17 mouse cellular contexts compared by ENCODE assay signal in the genomic region with DNA sequence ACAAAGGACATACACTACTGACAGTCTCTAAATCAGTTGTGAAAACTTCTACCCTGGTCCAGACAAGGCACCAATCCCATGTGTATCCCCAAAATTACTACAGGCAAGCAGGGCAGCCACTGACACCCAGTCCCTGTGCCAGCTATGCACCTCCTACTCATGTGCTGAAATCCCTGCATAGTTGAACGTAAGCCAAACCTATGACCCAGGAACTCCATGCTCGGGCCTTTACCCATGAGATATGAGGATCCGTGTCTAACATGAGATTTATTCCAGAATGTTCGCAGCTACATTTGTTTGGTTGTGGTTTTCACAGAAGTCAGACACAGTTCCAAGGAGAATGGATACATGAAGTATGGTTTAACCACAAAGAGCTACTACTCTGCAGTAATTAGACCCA. TPM values are rescaled to one million over a fixed set of nuclear protein-coding genes. Genes with fewer than 3 reads are reported as not detected.
DNase-seq lines count a peak whose midpoint lies in the region; ATAC-seq and TF ChIP-seq lines count a peak whose summit lies in the region.
"Had no signal": no experiment of that assay in that cellular context is flagged by ENCODE, and none has a peak within 500 bp of the region (broad histone marks: within the 10 kb centered on the region; RNA-seq: fewer than 3 reads in every experiment).

No protein-coding gene starts in this region.

- peak overlapping the region; percentile 24; the same call in 1 of the 2 replicates for H3K27ac ChIP-seq in embryonic facial prominence, embryonic 12.5 days
- no peak overlapping the region for H3K27ac ChIP-seq in embryonic facial prominence, embryonic 10.5 days (replicated peaks)
- no peak overlapping the region for H3K27ac ChIP-seq in heart, embryonic 12.5 days (ENCODE audit: poor library complexity, severe bottlenecking)
- no peak overlapping the region for H3K27ac ChIP-seq in lung, postnatal 0 days (ENCODE audit: low read length)
- H3K27ac ChIP-seq: limb, embryonic 13.5 days; midbrain, embryonic 15.5 days; neural tube, embryonic 15.5 days had no signal

- WGBS in embryonic facial prominence, embryonic 12.5 days = 65% methylated on average over 4 of the region's 4 CpGs
- 91% methylated on average over 4 of the region's 4 CpGs for WGBS in embryonic facial prominence, embryonic 10.5 days
- 52% methylated on average over 4 of the region's 4 CpGs for WGBS in heart, embryonic 12.5 days
- 51% methylated on average over 4 of the region's 4 CpGs for WGBS in lung, postnatal 0 days

- intact Hi-C loops in heart, postnatal 10 days (cut with DNase I) = no loop called here

- no peaks in the 10 kb centered on the region for H3K9me3 ChIP-seq in embryonic facial prominence, embryonic 12.5 days
- H3K9me3 ChIP-seq in embryonic facial prominence, embryonic 10.5 days = no peaks in the 10 kb centered on the region
- no peaks in the 10 kb centered on the region for H3K9me3 ChIP-seq in heart, embryonic 12.5 days (replicated peaks)
- H3K9me3 ChIP-seq in lung, postnatal 0 days (ENCODE audit: low read length) = no peaks in the 10 kb centered on the region
- H3K9me3 ChIP-seq: limb, embryonic 13.5 days; midbrain, embryonic 15.5 days; neural tube, embryonic 15.5 days had no signal

- H3K9ac ChIP-seq in embryonic facial prominence, embryonic 12.5 days = no peak overlapping the region
- no peak overlapping the region for H3K9ac ChIP-seq in heart, embryonic 12.5 days
- H3K9ac ChIP-seq in lung, postnatal 0 days (replicated peaks; ENCODE audit: low read depth) = no peak overlapping the region
- H3K9ac ChIP-seq: limb, embryonic 13.5 days; midbrain, embryonic 15.5 days; neural tube, embryonic 15.5 days had no signal

- H3K4me2 ChIP-seq in embryonic facial prominence, embryonic 12.5 days (replicated peaks) = no peak overlapping the region
- no peak overlapping the region for H3K4me2 ChIP-seq in heart, embryonic 12.5 days
- no peak overlapping the region for H3K4me2 ChIP-seq in lung, postnatal 0 days (replicated peaks; ENCODE audit: low read depth, low read length)
- H3K4me2 ChIP-seq: limb, embryonic 13.5 days; midbrain, embryonic 15.5 days; neural tube, embryonic 15.5 days had no signal

- H3K36me3 ChIP-seq in embryonic facial prominence, embryonic 12.5 days = no peaks in the 10 kb centered on the region
- no peaks in the 10 kb centered on the region for H3K36me3 ChIP-seq in embryonic facial prominence, embryonic 10.5 days (replicated peaks)
- no peaks in the 10 kb centered on the region for H3K36me3 ChIP-seq in heart, embryonic 12.5 days
- no peaks in the 10 kb centered on the region for H3K36me3 ChIP-seq in lung, postnatal 0 days (ENCODE audit: insufficient read depth, low read length)
- H3K36me3 ChIP-seq: G1E; limb, embryonic 13.5 days; midbrain, embryonic 15.5 days; neural tube, embryonic 15.5 days had no signal

- no peak overlapping the region for H3K4me3 ChIP-seq in embryonic facial prominence, embryonic 12.5 days
- no peak overlapping the region for H3K4me3 ChIP-seq in embryonic facial prominence, embryonic 10.5 days
- H3K4me3 ChIP-seq in heart, embryonic 12.5 days = no peak overlapping the region
- H3K4me3 ChIP-seq in lung, postnatal 0 days (ENCODE audit: low read depth, low read length) = no peak overlapping the region
- H3K4me3 ChIP-seq: limb, embryonic 13.5 days; midbrain, embryonic 15.5 days; neural tube, embryonic 15.5 days had no signal

- peaks cover 6% of the 10 kb centered on the region; the same call in 1 of the 2 replicates for H3K4me1 ChIP-seq in embryonic facial prominence, embryonic 12.5 days
- peaks cover 39% of the 10 kb centered on the region for H3K4me1 ChIP-seq in embryonic facial prominence, embryonic 10.5 days
- H3K4me1 ChIP-seq in heart, embryonic 12.5 days (replicated peaks) = peaks cover 55% of the 10 kb centered on the region
- no peaks in the 10 kb centered on the region for H3K4me1 ChIP-seq in lung, postnatal 0 days (ENCODE audit: insufficient read depth, low read depth, low read length)

- no peaks in the 10 kb centered on the region for H3K27me3 ChIP-seq in embryonic facial prominence, embryonic 12.5 days
- no peaks in the 10 kb centered on the region for H3K27me3 ChIP-seq in embryonic facial prominence, embryonic 10.5 days (replicated peaks; ENCODE audit: low read depth, poor library complexity, severe bottlenecking)
- H3K27me3 ChIP-seq in heart, embryonic 12.5 days (replicated peaks) = no peaks in the 10 kb centered on the region
- H3K27me3 ChIP-seq in lung, postnatal 0 days (replicated peaks; ENCODE audit: insufficient read depth, low read length) = no peaks in the 10 kb centered on the region
- H3K27me3 ChIP-seq: limb, embryonic 13.5 days; midbrain, embryonic 15.5 days; neural tube, embryonic 15.5 days had no signal

- no peak for TF ChIP-seq EP300 in lung, postnatal 0 days (IDR thresholded peaks at IDR 0.05)

- TF ChIP-seq CTCF in lung, postnatal 0 days (IDR thresholded peaks at IDR 0.05) = no peak

- no peak for DNase-seq in embryonic facial prominence, embryonic 10.5 days (ENCODE audit: low spot score)
- DNase-seq in heart, postnatal 10 days = peak; percentile 60 to 62
- DNase-seq in lung, postnatal 0 days (ENCODE audit: low spot score) = peak; percentile 25
- DNase-seq in lung, postnatal 14 days = no peak
- no peak for DNase-seq in layer of hippocampus, adult 11-12 months (ENCODE audit: low spot score)
- DNase-seq: B cell, adult 2 months; layer of hippocampus, postnatal 36 days; thymus, adult 2 months had no signal

- ATAC-seq in embryonic facial prominence, embryonic 12.5 days (ENCODE audit: insufficient number of reproducible peaks, insufficient read depth, low FRiP score, low TSS enrichment) = no peak
- no peak for ATAC-seq in heart, embryonic 12.5 days (ENCODE audit: insufficient number of reproducible peaks, low FRiP score)
- ATAC-seq in lung, postnatal 0 days = no peak
- ATAC-seq in granulocyte monocyte progenitor cell, adult 5-6 weeks (replicated peaks; ENCODE audit: poor library complexity, severe bottlenecking) = no peak

RNA-seq across cellular contexts. Expression of a gene that starts 45.5 kb away (rescaled TPM):
- 0.23 TPM in 1 of 2 replicates, not detected in the other for polyA plus RNA-seq in embryonic facial prominence, embryonic 12.5 days (2016; fragmentation: Nextera tagmentation; extraction: Ambion mirVana)
- polyA plus RNA-seq in embryonic facial prominence, embryonic 10.5 days (2016; fragmentation: Nextera tagmentation; extraction: Ambion mirVana) = 0.20 TPM in 1 of 2 replicates, not detected in the other
- total RNA-seq in heart, postnatal 10 days (2021) = not detected
- polyA plus RNA-seq in heart, embryonic 12.5 days (2016; fragmentation: Nextera tagmentation; extraction: Ambion mirVana) = not detected in 2 replicates
- not detected in 2 replicates for polyA plus RNA-seq in lung, postnatal 0 days (2015; fragmentation: Nextera tagmentation; extraction: Ambion mirVana)
- total RNA-seq in granulocyte monocyte progenitor cell, adult 5-6 weeks (2014; fragmentation: Nextera tagmentation) = not detected in 2 replicates
- not detected in 2 replicates for total RNA-seq in granulocyte monocyte progenitor cell, adult 5-6 weeks (2017)
- total RNA-seq: G1E; gastrocnemius, adult 8-10 months had no signal
- polyA plus RNA-seq: G1E; limb, embryonic 13.5 days; lung, embryonic 16.5 days; midbrain, embryonic 15.5 days; neural tube, embryonic 15.5 days had no signal

Comparison
In these comparisons a context has a peak if more than half of its experiments do, and no peak if none do; other contexts are left out.
1. DNase-seq: peak in heart, postnatal 10 days (2 of 2) and lung, postnatal 0 days (single experiment); none in embryonic facial prominence, embryonic 10.5 days (single experiment), lung, postnatal 14 days (single experiment) and layer of hippocampus, adult 11-12 months (single experiment).